Mouse (Mus musculus) forebrain, embryonic 10.5 days (tissue): ENCODE results near the gene Frs3. TPM values are rescaled to one million over a fixed set of nuclear protein-coding genes. Genes with fewer than 3 reads are reported as not detected.
A peak's percentile ranks its signal among the peaks of the same experiment; 100 is the strongest.
"Not testable (repeated sequence)": the region's sequence is repeated elsewhere in the genome, so short reads cannot be mapped to it uniquely, and the experiment has no call there.

Experiments used
- DNase-seq: peaks from one replicate; pipeline ENCODE4 v3.0.0-alpha.2; 2017; ENCODE audit warnings: low spot score; ENCODE audit errors: extremely low spot score
- H3K27ac ChIP-seq: fragments of 300-500 bp; sonication (generic); 2 replicates; pipeline ENCODE4 v1.5.1; 2016; ENCODE audit warnings: mild to moderate bottlenecking
- H3K27me3 ChIP-seq: fragments of 300-500 bp; sonication (generic); 2 replicates; pipeline ENCODE4 v1.6.1; 2016; ENCODE audit warnings: mild to moderate bottlenecking; ENCODE audit not compliant: poor library complexity, severe bottlenecking
- H3K36me3 ChIP-seq: fragments of 300-500 bp; sonication (generic); replicated peaks from 2 replicates; pipeline ENCODE4 v1.6.1; 2016; ENCODE audit warnings: mild to moderate bottlenecking, moderate library complexity
- H3K4me1 ChIP-seq: fragments of 300-500 bp; sonication (generic); 2 replicates; pipeline ENCODE4 v1.6.1; 2016
- H3K4me3 ChIP-seq: fragments of 300-500 bp; sonication (generic); 2 replicates; pipeline ENCODE4 v1.5.1; 2016; ENCODE audit warnings: mild to moderate bottlenecking, moderate library complexity
- H3K9me3 ChIP-seq: fragments of 300-500 bp; sonication (generic); 2 replicates; pipeline ENCODE4 v1.6.1; 2016; ENCODE audit warnings: mild to moderate bottlenecking, moderate library complexity
- WGBS: fragments of 180-500 bp; shearing (Covaris S2); methylation state at CpG from one replicate; pipeline ENCODE4 v1.1.7; 2016; 5-methylcytosine and 5-hydroxymethylcytosine counted together
- polyA plus RNA-seq: library from polyadenylated mRNA; unstranded; fragments of >200 nt; fragmentation: Nextera tagmentation; extraction: Ambion mirVana; gene quantifications from 2 replicates; pipeline ENCODE4 v1.2.1, GENCODE M21; 2016

Frs3 gene
- polyA plus RNA-seq: 7.5 and 8.6 TPM in 2 replicates

DNA sequence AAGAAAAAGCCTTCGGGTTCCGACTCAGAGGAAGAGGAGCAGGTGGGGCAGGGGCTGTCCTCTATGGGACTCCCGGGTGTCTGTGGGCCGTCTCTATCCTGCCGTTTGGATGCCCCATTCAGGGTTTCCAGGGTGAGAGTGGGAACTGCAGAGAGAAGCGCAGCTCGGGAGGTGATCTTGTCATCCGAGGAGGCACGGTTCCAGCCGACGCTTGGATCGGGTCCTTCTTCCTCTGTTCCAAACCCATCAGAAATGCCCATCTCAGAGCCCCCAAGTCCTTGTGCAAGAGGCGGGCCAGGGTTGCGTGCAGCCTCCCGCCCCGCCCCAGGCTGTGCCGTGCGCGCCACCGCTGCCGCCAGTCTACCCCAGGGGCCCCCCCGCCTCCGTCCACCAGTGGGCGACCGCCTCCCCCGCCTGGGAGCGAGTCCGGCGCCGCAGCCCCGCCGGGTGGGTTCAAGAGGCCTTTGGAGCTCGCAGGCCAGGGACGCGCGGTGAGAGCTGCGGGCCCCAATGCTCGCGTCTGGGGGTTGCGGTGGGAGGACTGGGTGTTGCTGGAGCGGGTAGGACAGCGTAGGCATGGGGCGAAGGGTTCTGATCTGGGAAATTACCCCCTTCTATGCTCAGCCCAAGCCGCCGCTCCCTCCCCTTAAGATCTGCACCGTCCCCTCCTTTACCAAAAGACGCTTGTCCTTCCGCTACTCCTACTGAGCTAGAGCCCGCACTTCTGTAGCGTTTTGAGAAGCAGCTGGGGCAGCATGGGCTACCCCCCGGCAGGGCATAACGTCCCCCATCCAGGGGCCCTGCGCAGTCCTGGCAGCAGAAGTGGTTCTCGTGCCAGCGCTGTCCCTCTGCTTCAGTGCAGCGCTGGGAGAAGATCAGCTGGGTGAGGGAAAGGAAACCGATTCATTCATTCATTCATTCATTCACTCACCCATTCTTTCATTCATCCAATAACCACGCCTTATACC lies at the start of gene Frs3:
Gene Frs3, plus strand, starts transcription at position 423 of the 968 bp plus-strand sequence.
- under 1% methylated on average over 58 of the region's 58 CpGs for WGBS
- no peaks in the 10 kb centered on the region for H3K9me3 ChIP-seq

GRCm38 (mm10) chr17:47642992-47643391 lies 45.8 kb upstream of the Frs3 start:
- Histone ChIP-seq H3K9me3 (no peaks in the 10 kb centered on the region), H3K36me3 (no peaks in the 10 kb centered on the region), H3K27me3 (no peaks in the 10 kb centered on the region), H3K4me3 (no peak overlapping the region), H3K4me1 (peaks cover 16% of the 10 kb centered on the region), H3K27ac (no peak overlapping the region)
- WGBS: 89% methylated on average over 2 of the region's 2 CpGs
- DNase-seq: no peak

More for the DNA sequence above, at the start of gene Frs3:
- Histone ChIP-seq H3K4me1 (peaks cover 41% of the 10 kb centered on the region), H3K4me3 (peak within 1 kb of the TSS; percentile 87), H3K36me3 (peaks cover 26% of the 10 kb centered on the region), H3K27ac (peak within 1 kb of the TSS; percentile 92), H3K27me3 (peaks cover 48% of the 10 kb centered on the region)
- peak; percentile 69 for DNase-seq

GRCm38 (mm10) chr17:47646683-47647082 lies 42.1 kb upstream of the Frs3 start:
- Histone ChIP-seq H3K9me3 (no peaks in the 10 kb centered on the region), H3K4me1 (peaks cover 39% of the 10 kb centered on the region), H3K27ac (no peak overlapping the region), H3K4me3 (no peak overlapping the region), H3K36me3 (0 out of 2 replicates have a peak, but pooled peaks cover 4% of the 10 kb centered on the region), H3K27me3 (no peaks in the 10 kb centered on the region)
- 47% methylated on average over 1 of the region's 1 CpGs for WGBS
- peak; percentile 63 for DNase-seq

DNA sequence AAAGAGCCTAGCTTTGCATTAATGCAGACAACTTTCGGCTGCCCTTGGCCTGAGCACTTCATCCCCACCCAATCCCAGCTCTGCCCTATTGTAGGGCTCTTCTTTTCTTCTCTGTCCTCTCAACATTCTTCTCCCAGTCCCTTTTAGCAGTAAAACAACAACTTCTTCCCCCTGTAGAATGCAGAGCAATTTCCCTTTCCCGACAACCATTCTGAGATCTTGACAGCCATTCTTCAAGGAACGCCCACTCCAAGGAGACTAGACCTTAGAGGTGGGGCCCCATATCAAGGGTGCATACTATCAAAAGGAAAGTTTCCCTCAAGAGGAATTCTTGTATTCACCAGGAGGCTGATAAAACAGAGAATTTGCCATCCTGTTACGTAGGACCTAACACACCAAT lies 39.9 kb upstream of the Frs3 start:
- 56% methylated on average over 4 of the region's 4 CpGs for WGBS
- peak overlapping the region; percentile 31; the same call in 1 of the 2 replicates for H3K27ac ChIP-seq
- no peak for DNase-seq

DNA sequence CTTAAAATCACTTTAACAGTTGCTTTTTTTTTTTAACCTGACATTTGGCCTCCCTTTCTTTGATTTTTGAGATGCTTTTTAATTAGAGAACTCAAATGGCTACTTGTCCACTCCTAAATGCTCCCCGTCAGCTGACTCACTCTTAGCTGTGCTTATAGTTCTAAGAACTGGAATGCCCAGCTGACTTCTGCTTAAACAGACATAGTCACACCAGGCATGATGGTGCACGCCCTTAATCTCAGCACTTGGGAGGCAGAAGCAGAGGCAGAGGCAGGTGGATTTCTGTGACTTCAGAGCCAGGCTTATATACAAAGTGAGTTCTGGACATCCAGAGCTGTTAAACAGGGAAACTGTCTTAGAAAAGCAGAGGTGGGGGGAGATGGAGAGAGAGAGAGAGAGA lies 36.9 kb upstream of the Frs3 start:
- Histone ChIP-seq H3K36me3 (peaks cover 16% of the 10 kb centered on the region), H3K4me3 (no peak overlapping the region), H3K9me3 (no peaks in the 10 kb centered on the region), H3K27me3 (no peaks in the 10 kb centered on the region), H3K27ac (no peak overlapping the region), H3K4me1 (peaks cover 51% of the 10 kb centered on the region)
- DNase-seq: no peak
- WGBS: 80% methylated on average over 2 of the region's 2 CpGs

More for the DNA sequence above, 39.9 kb upstream of the Frs3 start:
- Histone ChIP-seq H3K4me3 (no peak overlapping the region), H3K9me3 (no peaks in the 10 kb centered on the region), H3K4me1 (peaks cover 51% of the 10 kb centered on the region), H3K36me3 (peaks cover 11% of the 10 kb centered on the region), H3K27me3 (no peaks in the 10 kb centered on the region)

GRCm38 (mm10) chr17:47654346-47654745 lies 34.5 kb upstream of the Frs3 start:
- 87% methylated on average over 8 of the region's 8 CpGs for WGBS
- not testable (repeated sequence) for DNase-seq

GRCm38 (mm10) chr17:47655697-47656096 lies 33.1 kb upstream of the Frs3 start:
- peaks cover 21% of the 10 kb centered on the region for H3K4me1 ChIP-seq
- no peak for DNase-seq
- no peaks in the 10 kb centered on the region for H3K9me3 ChIP-seq
- no peak overlapping the region for H3K4me3 ChIP-seq
- H3K36me3 ChIP-seq: peaks cover 20% of the 10 kb centered on the region
- no peak overlapping the region for H3K27ac ChIP-seq
- H3K27me3 ChIP-seq: no peaks in the 10 kb centered on the region
- WGBS: 86% methylated on average over 5 of the region's 5 CpGs

More at GRCm38 (mm10) chr17:47654346-47654745, 34.5 kb upstream of the Frs3 start:
- H3K4me3 ChIP-seq, H3K9me3 ChIP-seq, H3K27me3 ChIP-seq, H3K27ac ChIP-seq: not testable (repeated sequence)
- Histone ChIP-seq H3K4me1 (peaks cover 30% of the 10 kb centered on the region), H3K36me3 (peaks cover 16% of the 10 kb centered on the region)

- H3K36me3 ChIP-seq: peaks cover 20% of the 10 kb centered on the region
- no peaks in the 10 kb centered on the region for H3K27me3 ChIP-seq
- no peak overlapping the region for H3K27ac ChIP-seq
- WGBS: 83% methylated on average over 4 of the region's 4 CpGs
- H3K4me1 ChIP-seq: peaks cover 16% of the 10 kb centered on the region
- no peak for DNase-seq
- no peaks in the 10 kb centered on the region for H3K9me3 ChIP-seq
- H3K4me3 ChIP-seq: no peak overlapping the region
These were observed 30.9 kb upstream of the Frs3 start for GRCm38 (mm10) chr17:47657901-47658300.

GRCm38 (mm10) chr17:47658741-47659243 lies 30.0 kb upstream of the Frs3 start:
- WGBS: 88% methylated on average over 3 of the region's 3 CpGs
- Histone ChIP-seq H3K4me1 (peaks cover 25% of the 10 kb centered on the region), H3K9me3 (no peaks in the 10 kb centered on the region), H3K27ac (no peak overlapping the region), H3K27me3 (no peaks in the 10 kb centered on the region), H3K36me3 (peaks cover 14% of the 10 kb centered on the region), H3K4me3 (no peak overlapping the region)
- DNase-seq: no peak

GRCm38 (mm10) chr17:47663009-47663713 lies 25.7 kb upstream of the Frs3 start:
- Histone ChIP-seq H3K36me3 (peaks cover 8% of the 10 kb centered on the region; the same call in 1 of the 2 replicates), H3K4me3 (no peak overlapping the region), H3K4me1 (peaks cover 41% of the 10 kb centered on the region), H3K27ac (peak overlapping the region; percentile 72), H3K27me3 (0 out of 2 replicates have a peak, but pooled peaks cover 5% of the 10 kb centered on the region), H3K9me3 (no peaks in the 10 kb centered on the region)
- peak; percentile 63 for DNase-seq
- WGBS: 33% methylated on average over 9 of the region's 9 CpGs

DNA sequence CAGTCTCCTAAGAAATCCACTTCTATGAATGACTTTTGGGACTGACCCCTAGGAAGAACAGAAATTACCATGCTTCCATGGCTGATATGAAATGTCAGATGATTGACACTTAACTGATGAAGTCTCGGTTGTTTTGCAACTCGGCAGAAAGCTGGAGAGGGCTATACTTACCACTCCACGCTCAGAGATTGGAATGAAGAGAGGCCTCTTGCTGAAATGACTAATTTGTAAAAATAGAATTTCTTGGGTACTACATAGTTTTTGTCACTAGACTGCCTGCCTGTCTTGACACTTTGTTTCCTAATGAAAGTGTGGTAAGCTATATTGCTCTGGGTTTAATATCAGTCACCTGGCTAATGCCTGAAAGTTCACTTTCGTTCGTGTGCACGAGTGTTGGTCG lies 24.4 kb upstream of the Frs3 start:
- Histone ChIP-seq H3K9me3 (no peaks in the 10 kb centered on the region), H3K36me3 (peaks cover 6% of the 10 kb centered on the region; the same call in 1 of the 2 replicates), H3K4me1 (peaks cover 48% of the 10 kb centered on the region), H3K27ac (no peak overlapping the region), H3K27me3 (peaks cover 5% of the 10 kb centered on the region; the same call in 1 of the 2 replicates), H3K4me3 (no peak overlapping the region)
- no peak for DNase-seq
- WGBS: 94% methylated on average over 7 of the region's 7 CpGs

GRCm38 (mm10) chr17:47669166-47669565 lies 19.7 kb upstream of the Frs3 start:
- 89% methylated on average over 4 of the region's 4 CpGs for WGBS
- H3K27me3 ChIP-seq: peaks cover 51% of the 10 kb centered on the region

More at GRCm38 (mm10) chr17:47669166-47669565, 19.7 kb upstream of the Frs3 start:
- DNase-seq: no peak
- H3K36me3 ChIP-seq: peaks cover 7% of the 10 kb centered on the region
- H3K4me3 ChIP-seq: no peak overlapping the region
- H3K4me1 ChIP-seq: peaks cover 45% of the 10 kb centered on the region
- H3K9me3 ChIP-seq: no peaks in the 10 kb centered on the region
- no peak overlapping the region for H3K27ac ChIP-seq
